Mouse (Mus musculus) limb, embryonic 12.5 days (tissue): ENCODE data around the gene Sept11. TPM values are rescaled to one million over a fixed set of nuclear protein-coding genes. Genes with fewer than 3 reads are reported as not detected.

Experiments
- ATAC-seq: fragments of 200-750 bp; cut with Nextera tagmentation; 2 replicates; pipeline ENCODE4 v1.8.0; 2017; ENCODE audit warnings: low read depth, moderate TSS enrichment; ENCODE audit not compliant: insufficient number of reproducible peaks, insufficient read depth, low FRiP score, low TSS enrichment
- H3K27ac ChIP-seq: fragments of 300-500 bp; sonication (generic); 2 replicates; pipeline ENCODE4 v1.5.1; 2016; ENCODE audit warnings: mild to moderate bottlenecking, moderate library complexity
- H3K27me3 ChIP-seq: fragments of 300-500 bp; sonication (generic); 2 replicates; pipeline ENCODE4 v1.6.1; 2016; ENCODE audit warnings: mild to moderate bottlenecking, moderate library complexity
- H3K36me3 ChIP-seq: fragments of 300-500 bp; sonication (generic); 2 replicates; pipeline ENCODE4 v1.6.1; 2016; ENCODE audit warnings: mild to moderate bottlenecking, moderate library complexity
- H3K4me1 ChIP-seq: fragments of 300-500 bp; sonication (generic); replicated peaks from 2 replicates; pipeline ENCODE4 v1.6.1; 2016
- H3K4me2 ChIP-seq: fragments of 300-500 bp; sonication (generic); 2 replicates; pipeline ENCODE4 v1.6.1; 2016; ENCODE audit warnings: mild to moderate bottlenecking, moderate library complexity
- H3K4me3 ChIP-seq: fragments of 300-500 bp; sonication (generic); replicated peaks from 2 replicates; pipeline ENCODE4 v1.5.1; 2016; ENCODE audit warnings: mild to moderate bottlenecking
- H3K9ac ChIP-seq: fragments of 300-500 bp; sonication (generic); replicated peaks from 2 replicates; pipeline ENCODE4 v1.6.1; 2016; ENCODE audit warnings: mild to moderate bottlenecking, moderate library complexity
- H3K9me3 ChIP-seq: fragments of 300-500 bp; sonication (generic); 2 replicates; pipeline ENCODE4 v1.6.1; 2016; ENCODE audit warnings: mild to moderate bottlenecking, moderate library complexity
- WGBS: fragments of 180-500 bp; shearing (Covaris S2); methylation state at CpG from one replicate; pipeline ENCODE4 v1.1.7; 2016; 5-methylcytosine and 5-hydroxymethylcytosine counted together
- polyA plus RNA-seq: library from polyadenylated mRNA; unstranded; fragments of >200 nt; fragmentation: Nextera tagmentation; extraction: Ambion mirVana; gene quantifications from 2 replicates; pipeline ENCODE4 v1.2.1, GENCODE M21; 2016

Gene Sept11
- polyA plus RNA-seq, 1 experiment from 2014 or later: 258 TPM

GRCm38 (mm10) chr5:93145504-93145903 is 52.3 kb downstream of the Sept11 start:
- Histone ChIP-seq H3K9me3 (no peaks in the 10 kb centered on the region), H3K27me3 (no peaks in the 10 kb centered on the region), H3K4me1 (peaks cover 23% of the 10 kb centered on the region), H3K27ac (0 out of 2 replicates have a peak overlapping the region, but pooled peaks have one; percentile 35), H3K4me3 (no peak overlapping the region), H3K9ac (no peak overlapping the region), H3K36me3 (peaks cover 62% of the 10 kb centered on the region), H3K4me2 (no peak overlapping the region)
- 81% methylated on average over 6 of the region's 6 CpGs for whole genome bisulfite sequencing
- no peak for ATAC-seq

- Histone ChIP-seq H3K4me1 (peaks cover 25% of the 10 kb centered on the region), H3K9ac (no peak overlapping the region), H3K9me3 (no peaks in the 10 kb centered on the region), H3K27me3 (no peaks in the 10 kb centered on the region), H3K36me3 (peaks cover 60% of the 10 kb centered on the region), H3K4me2 (no peak overlapping the region), H3K4me3 (no peak overlapping the region), H3K27ac (no peak overlapping the region; the same call in 1 of the 2 replicates)
- WGBS: 86% methylated on average over 12 of the region's 12 CpGs
- ATAC-seq: no peak
These were observed 56.9 kb downstream of the Sept11 start for GRCm38 (mm10) chr5:93149969-93150777.

- peaks cover 16% of the 10 kb centered on the region for H3K4me1 ChIP-seq
- no peak overlapping the region for H3K4me3 ChIP-seq
- H3K36me3 ChIP-seq: peaks cover 68% of the 10 kb centered on the region
- no peaks in the 10 kb centered on the region for H3K27me3 ChIP-seq
- no peak overlapping the region for H3K4me2 ChIP-seq
- H3K9me3 ChIP-seq: no peaks in the 10 kb centered on the region
- ATAC-seq: no peak
- 85% methylated on average over 6 of the region's 6 CpGs for WGBS
- no peak overlapping the region for H3K9ac ChIP-seq
- H3K27ac ChIP-seq: 0 out of 2 replicates have a peak overlapping the region, but pooled peaks have one; percentile 24
These were observed 58.7 kb downstream of the Sept11 start for GRCm38 (mm10) chr5:93151985-93152384.

GRCm38 (mm10) chr5:93152451-93152850 is 59.2 kb downstream of the Sept11 start:
- Histone ChIP-seq H3K9ac (no peak overlapping the region), H3K36me3 (peaks cover 72% of the 10 kb centered on the region), H3K9me3 (no peaks in the 10 kb centered on the region), H3K27ac (no peak overlapping the region), H3K4me3 (no peak overlapping the region), H3K4me2 (no peak overlapping the region), H3K27me3 (no peaks in the 10 kb centered on the region), H3K4me1 (peaks cover 16% of the 10 kb centered on the region)
- 86% methylated on average over 4 of the region's 4 CpGs for WGBS
- no peak; the same call in 1 of the 2 replicates for ATAC-seq

- H3K36me3 ChIP-seq: peaks cover 83% of the 10 kb centered on the region
- no peaks in the 10 kb centered on the region for H3K9me3 ChIP-seq
- no peak overlapping the region for H3K27ac ChIP-seq
- H3K4me3 ChIP-seq: no peak overlapping the region
- peaks cover 16% of the 10 kb centered on the region for H3K4me1 ChIP-seq
- no peak overlapping the region for H3K9ac ChIP-seq
- H3K4me2 ChIP-seq: no peak overlapping the region
- no peaks in the 10 kb centered on the region for H3K27me3 ChIP-seq
- WGBS: 91% methylated on average over 11 of the region's 11 CpGs
- no peak for ATAC-seq
These were observed 61.2 kb downstream of the Sept11 start for GRCm38 (mm10) chr5:93154401-93154800.

- Histone ChIP-seq H3K27me3 (no peaks in the 10 kb centered on the region), H3K4me3 (no peak overlapping the region), H3K4me2 (no peak overlapping the region), H3K4me1 (peaks cover 6% of the 10 kb centered on the region), H3K36me3 (peaks cover 94% of the 10 kb centered on the region), H3K9ac (no peak overlapping the region), H3K9me3 (no peaks in the 10 kb centered on the region), H3K27ac (no peak overlapping the region)
- WGBS: 88% methylated on average over 3 of the region's 3 CpGs
- no peak for ATAC-seq
These were observed 70.3 kb downstream of the Sept11 start for GRCm38 (mm10) chr5:93163541-93163940.

GRCm38 (mm10) chr5:93167919-93168516 is 74.8 kb downstream of the Sept11 start:
- no peaks in the 10 kb centered on the region for H3K9me3 ChIP-seq
- WGBS: 90% methylated on average over 11 of the region's 11 CpGs
- no peak overlapping the region for H3K4me3 ChIP-seq
- H3K9ac ChIP-seq: no peak overlapping the region
- no peaks in the 10 kb centered on the region for H3K27me3 ChIP-seq
- peaks cover 90% of the 10 kb centered on the region for H3K36me3 ChIP-seq
- no peak overlapping the region for H3K27ac ChIP-seq
- no peak for ATAC-seq
- no peak overlapping the region for H3K4me2 ChIP-seq
- H3K4me1 ChIP-seq: peaks cover 8% of the 10 kb centered on the region

- Histone ChIP-seq H3K36me3 (peaks cover 88% of the 10 kb centered on the region), H3K4me3 (no peak overlapping the region), H3K27me3 (no peaks in the 10 kb centered on the region), H3K27ac (0 out of 2 replicates have a peak overlapping the region, but pooled peaks have one; percentile 45), H3K9me3 (no peaks in the 10 kb centered on the region), H3K4me2 (no peak overlapping the region), H3K4me1 (peaks cover 8% of the 10 kb centered on the region), H3K9ac (no peak overlapping the region)
- ATAC-seq: no peak
- 52% methylated on average over 6 of the region's 6 CpGs for WGBS
These were observed 75.4 kb downstream of the Sept11 start for GRCm38 (mm10) chr5:93168654-93169053.

- Histone ChIP-seq H3K27ac (no peak overlapping the region), H3K4me3 (no peak overlapping the region), H3K36me3 (peaks cover 86% of the 10 kb centered on the region), H3K4me1 (peaks cover 8% of the 10 kb centered on the region), H3K27me3 (no peaks in the 10 kb centered on the region), H3K9ac (no peak overlapping the region), H3K9me3 (no peaks in the 10 kb centered on the region), H3K4me2 (no peak overlapping the region)
- 94% methylated on average over 15 of the region's 15 CpGs for WGBS
- no peak for ATAC-seq
These were observed 78.2 kb downstream of the Sept11 start for GRCm38 (mm10) chr5:93171420-93171819.

GRCm38 (mm10) chr5:93172536-93172935 is 79.3 kb downstream of the Sept11 start:
- Histone ChIP-seq H3K4me2 (no peak overlapping the region), H3K4me1 (peaks cover 8% of the 10 kb centered on the region), H3K4me3 (no peak overlapping the region), H3K9ac (no peak overlapping the region), H3K36me3 (peaks cover 86% of the 10 kb centered on the region), H3K27ac (no peak overlapping the region), H3K9me3 (no peaks in the 10 kb centered on the region), H3K27me3 (no peaks in the 10 kb centered on the region)
- 88% methylated on average over 6 of the region's 6 CpGs for WGBS
- ATAC-seq: no peak

- Histone ChIP-seq H3K36me3 (peaks cover 91% of the 10 kb centered on the region), H3K4me2 (no peak overlapping the region), H3K9ac (no peak overlapping the region), H3K27ac (no peak overlapping the region), H3K27me3 (no peaks in the 10 kb centered on the region), H3K4me1 (no peaks in the 10 kb centered on the region), H3K9me3 (no peaks in the 10 kb centered on the region), H3K4me3 (no peak overlapping the region)
- WGBS: 87% methylated on average over 6 of the region's 6 CpGs
- no peak for ATAC-seq
These were observed 81.4 kb downstream of the Sept11 start for GRCm38 (mm10) chr5:93174675-93175074.
